Mouse (Mus musculus): ENCODE measurements around the gene Cacna1e.

- TF ChIP-seq CTCF (IDR thresholded peaks at IDR 0.05; ENCODE audit: low read depth) (no peak), EP300 (IDR thresholded peaks at IDR 0.05; ENCODE audit: low read depth) (no peak)
These were observed 4.2 kb upstream of the Cacna1e start for GRCm38 (mm10) chr1:154888495-154888894.

Data from liver, embryonic 14.5 days (tissue).